Mouse (Mus musculus): ENCODE results near the gene Zfp940. TPM values are rescaled to one million over a fixed set of nuclear protein-coding genes. Genes with fewer than 3 reads are reported as not detected.
"Not testable (repeated sequence)": the region's sequence is repeated elsewhere in the genome, so short reads cannot be mapped to it uniquely, and the experiment has no call there.

The Zfp940 gene
- polyA plus RNA-seq (2012; rRNA removed) = 0.24 and 0.57 TPM in 2 replicates

DNA sequence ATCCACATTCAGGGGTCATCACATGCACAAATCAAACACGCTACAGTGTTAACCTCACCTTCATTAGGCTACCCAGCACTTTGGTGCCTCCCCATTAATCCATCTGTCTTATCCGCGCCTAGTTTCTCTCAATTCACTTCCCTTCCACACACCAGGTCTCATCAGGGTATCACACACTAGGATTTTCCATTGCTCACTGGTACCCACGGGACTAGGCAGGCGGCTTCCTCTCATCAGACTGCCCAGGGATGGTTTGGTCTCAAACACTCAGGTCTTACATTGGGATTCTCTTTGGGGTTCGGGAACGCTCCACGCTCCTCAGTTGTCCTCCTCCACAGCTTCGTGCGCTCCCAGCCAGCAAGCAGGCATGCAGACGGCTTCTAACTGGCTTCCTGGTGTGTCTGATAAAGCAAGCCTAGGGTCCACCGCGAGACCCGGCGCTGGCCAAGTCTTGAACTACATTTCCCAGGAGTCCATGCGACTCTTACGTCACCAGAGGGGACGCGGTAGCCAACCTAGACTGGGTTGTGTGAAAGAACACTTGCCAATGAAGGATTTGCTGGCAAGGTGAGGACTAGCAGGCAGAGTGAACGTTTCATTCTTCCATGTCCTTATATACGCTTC is at the start of gene Zfp940:
Gene Zfp940, minus strand, starts transcription at position 451 of the 624 bp plus-strand sequence.
- DNase-seq = peak; percentile 87
- Histone ChIP-seq H3K4me1 (ENCODE audit: control insufficient read depth, insufficient read depth, low read length) (0 out of 2 replicates have a peak, but pooled peaks cover 3% of the 10 kb centered on the region), H3K4me3 (replicated peaks; ENCODE audit: extremely low read depth, low read depth, low read length) (peak within 1 kb of the TSS; percentile 97)
- 2% methylated on average over 21 of the region's 21 CpGs for WGBS
- TF ChIP-seq POLR2A (IDR thresholded peaks at IDR 0.05; ENCODE audit: borderline replicate concordance, extremely low read depth, low read depth, low read length) (no peak), CTCF (IDR thresholded peaks at IDR 0.05; ENCODE audit: insufficient read depth, low read length) (no peak)

GRCm38 (mm10) chr7:29898351-29898750 is 44.9 kb upstream of the Zfp940 start:
- TF ChIP-seq POLR2A (IDR thresholded peaks at IDR 0.05; ENCODE audit: borderline replicate concordance, extremely low read depth, low read depth, low read length) = no peak
- TF ChIP-seq CTCF (IDR thresholded peaks at IDR 0.05; ENCODE audit: insufficient read depth, low read length) = no peak
- DNase-seq = no peak
- Histone ChIP-seq H3K4me1 (ENCODE audit: control insufficient read depth, insufficient read depth, low read length) (no peaks in the 10 kb centered on the region), H3K4me3 (replicated peaks; ENCODE audit: extremely low read depth, low read depth, low read length) (no peak overlapping the region)
- 94% methylated on average over 4 of the region's 4 CpGs for WGBS

- no peak for DNase-seq
- 97% methylated on average over 4 of the region's 4 CpGs for WGBS
- Histone ChIP-seq H3K4me3 (replicated peaks; ENCODE audit: extremely low read depth, low read depth, low read length) (no peak overlapping the region), H3K4me1 (ENCODE audit: control insufficient read depth, insufficient read depth, low read length) (no peaks in the 10 kb centered on the region)
- TF ChIP-seq CTCF (IDR thresholded peaks at IDR 0.05; ENCODE audit: insufficient read depth, low read length) (no peak), POLR2A (IDR thresholded peaks at IDR 0.05; ENCODE audit: borderline replicate concordance, extremely low read depth, low read depth, low read length) (no peak)
Observed at GRCm38 (mm10) chr7:29892756-29893155, 39.3 kb upstream of the Zfp940 start.

DNA sequence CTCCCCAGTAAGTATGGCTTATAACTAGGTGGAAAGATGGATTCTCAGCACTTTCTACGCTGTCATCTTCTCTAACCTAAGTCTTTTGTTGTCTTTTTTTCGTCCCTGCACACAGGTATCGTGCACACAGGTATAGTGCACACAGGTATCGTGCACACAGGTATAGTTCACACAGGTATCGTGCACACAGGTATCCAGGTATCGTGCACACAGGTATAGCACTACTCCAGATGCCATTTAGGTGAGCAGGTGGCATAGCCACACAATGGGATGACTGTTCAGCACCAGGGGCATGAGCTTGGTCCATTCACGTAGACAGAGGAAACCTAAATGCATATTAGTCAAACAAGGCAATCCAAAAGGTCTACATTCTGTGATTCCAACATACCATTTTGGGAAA is 37.0 kb upstream of the Zfp940 start:
- H3K4me3 ChIP-seq (replicated peaks; ENCODE audit: extremely low read depth, low read depth, low read length) = no peak overlapping the region
- 97% methylated on average over 7 of the region's 7 CpGs for WGBS
- DNase-seq = no peak
- H3K4me1 ChIP-seq (ENCODE audit: control insufficient read depth, insufficient read depth, low read length) = no peaks in the 10 kb centered on the region
- TF ChIP-seq POLR2A (IDR thresholded peaks at IDR 0.05; ENCODE audit: borderline replicate concordance, extremely low read depth, low read depth, low read length) (no peak), CTCF (IDR thresholded peaks at IDR 0.05; ENCODE audit: insufficient read depth, low read length) (no peak)

GRCm38 (mm10) chr7:29880916-29881315 is 27.4 kb upstream of the Zfp940 start:
- WGBS = 61% methylated on average over 7 of the region's 7 CpGs
- DNase-seq = no peak
- H3K4me1 ChIP-seq (ENCODE audit: control insufficient read depth, insufficient read depth, low read length) = no peaks in the 10 kb centered on the region
- TF ChIP-seq POLR2A (IDR thresholded peaks at IDR 0.05; ENCODE audit: borderline replicate concordance, extremely low read depth, low read depth, low read length) = no peak
- no peak for TF ChIP-seq CTCF (IDR thresholded peaks at IDR 0.05; ENCODE audit: insufficient read depth, low read length)
- no peak overlapping the region for H3K4me3 ChIP-seq (replicated peaks; ENCODE audit: extremely low read depth, low read depth, low read length)

GRCm38 (mm10) chr7:29880056-29880455 is 26.6 kb upstream of the Zfp940 start:
- Histone ChIP-seq H3K4me1 (ENCODE audit: control insufficient read depth, insufficient read depth, low read length) (no peaks in the 10 kb centered on the region), H3K4me3 (replicated peaks; ENCODE audit: extremely low read depth, low read depth, low read length) (no peak overlapping the region)
- TF ChIP-seq POLR2A (IDR thresholded peaks at IDR 0.05; ENCODE audit: borderline replicate concordance, extremely low read depth, low read depth, low read length) (no peak), CTCF (IDR thresholded peaks at IDR 0.05; ENCODE audit: insufficient read depth, low read length) (no peak)
- no peak for DNase-seq
- WGBS = 78% methylated on average over 7 of the region's 7 CpGs

- not testable (repeated sequence) for H3K4me3 ChIP-seq (replicated peaks; ENCODE audit: extremely low read depth, low read depth, low read length); DNase-seq; H3K4me1 ChIP-seq (ENCODE audit: control insufficient read depth, insufficient read depth, low read length)
- WGBS = 95% methylated on average over 9 of the region's 9 CpGs
Observed at GRCm38 (mm10) chr7:29877561-29877960, 24.1 kb upstream of the Zfp940 start.

GRCm38 (mm10) chr7:29874256-29874655 is 20.8 kb upstream of the Zfp940 start:
- Histone ChIP-seq H3K4me3 (replicated peaks; ENCODE audit: extremely low read depth, low read depth, low read length) (no peak overlapping the region), H3K4me1 (ENCODE audit: control insufficient read depth, insufficient read depth, low read length) (no peaks in the 10 kb centered on the region)
- no peak for DNase-seq
- 95% methylated on average over 10 of the region's 10 CpGs for WGBS
- TF ChIP-seq POLR2A (IDR thresholded peaks at IDR 0.05; ENCODE audit: borderline replicate concordance, extremely low read depth, low read depth, low read length) (no peak), CTCF (IDR thresholded peaks at IDR 0.05; ENCODE audit: insufficient read depth, low read length) (no peak)

- peaks cover 2% of the 10 kb centered on the region; the same call in 1 of the 2 replicates for H3K4me1 ChIP-seq (ENCODE audit: control insufficient read depth, insufficient read depth, low read length)
- WGBS = 90% methylated on average over 7 of the region's 7 CpGs
- no peak for DNase-seq
- no peak for TF ChIP-seq POLR2A (IDR thresholded peaks at IDR 0.05; ENCODE audit: borderline replicate concordance, extremely low read depth, low read depth, low read length)
- TF ChIP-seq CTCF (IDR thresholded peaks at IDR 0.05; ENCODE audit: insufficient read depth, low read length) = no peak
- no peak overlapping the region for H3K4me3 ChIP-seq (replicated peaks; ENCODE audit: extremely low read depth, low read depth, low read length)
Observed at GRCm38 (mm10) chr7:29861660-29862059, 8.2 kb upstream of the Zfp940 start.

Measured in lung, adult 2 months (tissue).